Mouse (Mus musculus): ENCODE results near the gene Prkce. TPM values are rescaled to one million over a fixed set of nuclear protein-coding genes. Genes with fewer than 3 reads are reported as not detected.

Gene Prkce
- total RNA-seq, 2 experiments from 2014 or later, result 0.34 to 2.7 TPM

- no peak for ATAC-seq (replicated peaks; ENCODE audit: low FRiP score, poor library complexity, severe bottlenecking)
Observed at GRCm38 (mm10) chr17:86687021-86687420, 519.4 kb downstream of the Prkce start.

- no peak for ATAC-seq (replicated peaks; ENCODE audit: low FRiP score, poor library complexity, severe bottlenecking)
Observed at GRCm38 (mm10) chr17:86690871-86691390, 523.3 kb downstream of the Prkce start.

- no peak for ATAC-seq (replicated peaks; ENCODE audit: low FRiP score, poor library complexity, severe bottlenecking)
Observed at GRCm38 (mm10) chr17:86697751-86698150, 530.2 kb downstream of the Prkce start.

GRCm38 (mm10) chr17:86703336-86703735, 535.8 kb downstream of the Prkce start:
- no peak for ATAC-seq (replicated peaks; ENCODE audit: low FRiP score, poor library complexity, severe bottlenecking)

- no peak for ATAC-seq (replicated peaks; ENCODE audit: low FRiP score, poor library complexity, severe bottlenecking)
Observed at GRCm38 (mm10) chr17:86705236-86705635, 537.7 kb downstream of the Prkce start.

- ATAC-seq (replicated peaks; ENCODE audit: low FRiP score, poor library complexity, severe bottlenecking), result no peak
Observed at GRCm38 (mm10) chr17:86706467-86706866, 538.9 kb downstream of the Prkce start.

Other genes with a start within 250 kb of the Prkce start
- gene Srbd1, start 22.6 kb upstream of the Prkce start, total RNA-seq (2015; ENCODE audit: low replicate concordance), result 8.1 and 9.4 TPM in 2 replicates
- gene Srbd1, start 22.6 kb upstream of the Prkce start, total RNA-seq (2017; ENCODE audit: low replicate concordance), result 9.3 and 18.4 TPM in 2 replicates